Mouse (Mus musculus): ENCODE results near the gene Spats2. TPM values are rescaled to one million over a fixed set of nuclear protein-coding genes. Genes with fewer than 3 reads are reported as not detected.

Gene Spats2
- polyA plus RNA-seq, 1 experiment from 2014 or later: 65.6 TPM

DNA sequence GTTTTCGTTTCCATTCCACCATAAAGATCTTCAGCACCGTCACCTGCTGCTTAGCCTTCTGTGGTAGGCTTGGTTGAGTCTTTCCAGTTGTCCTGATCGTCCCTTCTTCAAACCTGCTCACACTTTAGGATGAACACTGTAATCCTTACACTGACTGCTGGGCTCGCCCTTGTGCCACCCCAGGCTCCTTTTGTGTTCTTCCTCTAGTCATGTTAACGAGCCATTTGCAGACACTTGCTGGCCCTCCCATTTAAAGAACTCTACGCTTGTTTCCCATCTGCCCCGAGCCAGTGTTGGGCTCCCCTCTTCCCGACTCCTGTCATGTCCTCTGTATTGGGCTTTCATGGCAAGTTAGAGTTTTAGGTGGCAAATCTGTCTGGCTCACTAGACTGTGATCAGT, 80.2 kb downstream of the Spats2 start:
- H3K9me3 ChIP-seq (ENCODE audit: control insufficient read depth, low read length): no peaks in the 10 kb centered on the region
- no peak overlapping the region for H3K4me2 ChIP-seq
- DNase-seq (ENCODE audit: low spot score, missing footprints) (no peak), ATAC-seq (ENCODE audit: low FRiP score) (no peak)
- H3K4me1 ChIP-seq (ENCODE audit: control insufficient read depth, insufficient read depth, low read length): no peaks in the 10 kb centered on the region
- peaks cover 2% of the 10 kb centered on the region for H3K36me3 ChIP-seq (ENCODE audit: control insufficient read depth, insufficient read depth, low read length)
- H3K9ac ChIP-seq (ENCODE audit: low read length): no peak overlapping the region
- H3K27ac ChIP-seq (ENCODE audit: low read depth, low read length): no peak overlapping the region
- no peak overlapping the region for H3K4me3 ChIP-seq (ENCODE audit: low read depth, low read length)
- WGBS: 81% methylated on average over 8 of the region's 8 CpGs
- no peaks in the 10 kb centered on the region for H3K27me3 ChIP-seq (ENCODE audit: control insufficient read depth, insufficient read depth, low read length)

DNA sequence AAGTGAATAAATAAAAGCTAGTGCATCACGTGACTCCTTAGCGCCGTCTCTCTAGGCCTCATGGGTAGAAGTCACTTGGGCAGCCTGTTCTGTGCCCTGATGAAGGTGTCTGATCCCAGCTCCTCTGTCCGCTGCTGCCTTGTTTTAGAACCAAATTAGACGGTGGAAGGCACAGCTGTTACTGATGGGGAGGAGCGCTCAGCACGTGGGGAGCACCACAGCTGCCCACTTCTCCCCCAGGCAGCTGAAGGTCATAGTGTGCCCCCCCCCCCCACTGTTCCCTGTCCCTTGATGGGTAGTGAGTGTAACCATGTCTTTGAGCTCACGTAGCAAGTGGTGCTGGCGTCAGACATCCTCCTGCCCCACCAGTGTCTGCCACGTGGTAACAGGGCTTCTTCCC, 87.5 kb downstream of the Spats2 start:
- ATAC-seq (ENCODE audit: low FRiP score) (no peak), DNase-seq (ENCODE audit: low spot score, missing footprints) (no peak)
- H3K36me3 ChIP-seq (ENCODE audit: control insufficient read depth, insufficient read depth, low read length): peaks cover 2% of the 10 kb centered on the region; the same call in 1 of the 2 replicates
- no peaks in the 10 kb centered on the region for H3K27me3 ChIP-seq (ENCODE audit: control insufficient read depth, insufficient read depth, low read length)
- H3K4me1 ChIP-seq (ENCODE audit: control insufficient read depth, insufficient read depth, low read length): no peaks in the 10 kb centered on the region
- H3K4me2 ChIP-seq: no peak overlapping the region
- no peak overlapping the region for H3K27ac ChIP-seq (ENCODE audit: low read depth, low read length)
- WGBS: 90% methylated on average over 10 of the region's 10 CpGs
- H3K9me3 ChIP-seq (ENCODE audit: control insufficient read depth, low read length): no peaks in the 10 kb centered on the region
- no peak overlapping the region for H3K4me3 ChIP-seq (ENCODE audit: low read depth, low read length)
- H3K9ac ChIP-seq (ENCODE audit: low read length): no peak overlapping the region

DNA sequence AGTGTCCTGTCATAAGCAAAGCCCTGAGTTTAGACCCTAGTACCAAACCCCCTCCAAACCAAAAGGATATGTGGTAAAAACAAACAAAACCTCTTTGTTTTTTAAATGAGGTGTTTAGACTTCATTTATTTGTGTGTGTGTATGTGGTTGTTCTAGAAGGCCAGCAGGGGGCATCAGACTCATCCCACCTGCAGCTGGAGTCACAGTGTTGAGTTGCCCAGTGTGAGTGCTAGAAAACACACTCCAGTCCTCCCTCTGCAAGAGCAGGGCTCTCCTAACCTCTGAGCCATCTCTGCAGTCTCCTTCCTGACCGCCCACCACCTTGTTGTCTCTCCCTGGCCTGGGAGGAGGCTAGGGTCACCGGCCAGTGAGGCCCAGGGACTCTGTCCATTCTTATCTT, 89.2 kb downstream of the Spats2 start:
- H3K4me2 ChIP-seq: no peak overlapping the region
- WGBS: 82% methylated on average over 2 of the region's 2 CpGs
- DNase-seq (ENCODE audit: low spot score, missing footprints) (no peak), ATAC-seq (ENCODE audit: low FRiP score) (no peak)
- H3K9ac ChIP-seq (ENCODE audit: low read length): no peak overlapping the region
- H3K4me1 ChIP-seq (ENCODE audit: control insufficient read depth, insufficient read depth, low read length): no peaks in the 10 kb centered on the region
- no peaks in the 10 kb centered on the region for H3K9me3 ChIP-seq (ENCODE audit: control insufficient read depth, low read length)
- H3K36me3 ChIP-seq (ENCODE audit: control insufficient read depth, insufficient read depth, low read length): peaks cover 2% of the 10 kb centered on the region; the same call in 1 of the 2 replicates
- peaks cover 2% of the 10 kb centered on the region; the same call in 1 of the 2 replicates for H3K27me3 ChIP-seq (ENCODE audit: control insufficient read depth, insufficient read depth, low read length)
- no peak overlapping the region for H3K4me3 ChIP-seq (ENCODE audit: low read depth, low read length)
- H3K27ac ChIP-seq (ENCODE audit: low read depth, low read length): no peak overlapping the region

DNA sequence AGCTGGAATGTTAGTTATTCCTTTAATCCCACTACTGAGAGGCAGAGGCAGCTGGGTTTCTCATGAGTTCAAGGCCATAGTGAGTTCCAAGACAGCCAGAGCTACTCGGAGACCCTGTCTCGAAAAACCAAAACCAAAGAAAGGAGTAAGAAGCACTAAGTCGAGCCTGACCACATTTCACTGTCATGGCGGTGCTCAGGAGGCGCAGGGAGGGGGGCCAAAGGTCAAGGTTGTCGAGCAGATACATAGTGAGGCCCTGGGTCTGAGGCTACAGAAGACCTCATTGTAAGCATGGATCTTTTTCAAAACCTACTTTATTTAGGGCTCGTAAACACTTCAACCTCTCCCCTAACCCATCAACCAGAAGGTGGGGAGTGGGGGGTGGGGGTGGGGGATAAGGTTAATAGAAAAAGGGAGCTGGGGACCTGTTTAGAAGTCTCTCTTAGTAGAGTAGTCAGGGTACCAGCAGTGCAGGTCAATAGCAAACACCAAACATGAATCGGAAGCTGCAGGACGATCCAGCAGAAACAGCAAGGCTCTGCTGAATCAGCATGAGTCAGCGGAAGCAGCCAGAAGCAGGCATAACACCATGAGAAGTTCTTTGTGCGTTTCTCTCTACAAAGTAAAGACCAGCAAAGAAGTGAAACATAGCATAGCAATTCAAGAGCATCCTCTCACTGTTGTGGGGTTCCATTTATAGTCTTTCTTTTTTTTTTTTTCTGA, 90.2 kb downstream of the Spats2 start:
- no peak for ATAC-seq (ENCODE audit: low FRiP score)
- no peak overlapping the region for H3K27ac ChIP-seq (ENCODE audit: low read depth, low read length)
- H3K9ac ChIP-seq (ENCODE audit: low read length): no peak overlapping the region
- H3K4me1 ChIP-seq (ENCODE audit: control insufficient read depth, insufficient read depth, low read length): no peaks in the 10 kb centered on the region
- H3K36me3 ChIP-seq (ENCODE audit: control insufficient read depth, insufficient read depth, low read length): 0 out of 2 replicates have a peak, but pooled peaks cover 2% of the 10 kb centered on the region
- no peak overlapping the region for H3K4me2 ChIP-seq
- DNase-seq (ENCODE audit: low spot score, missing footprints): no peak
- H3K27me3 ChIP-seq (ENCODE audit: control insufficient read depth, insufficient read depth, low read length): peaks cover 2% of the 10 kb centered on the region
- no peaks in the 10 kb centered on the region for H3K9me3 ChIP-seq (ENCODE audit: control insufficient read depth, low read length)
- WGBS: 85% methylated on average over 11 of the region's 11 CpGs
- no peak overlapping the region for H3K4me3 ChIP-seq (ENCODE audit: low read depth, low read length)

DNA sequence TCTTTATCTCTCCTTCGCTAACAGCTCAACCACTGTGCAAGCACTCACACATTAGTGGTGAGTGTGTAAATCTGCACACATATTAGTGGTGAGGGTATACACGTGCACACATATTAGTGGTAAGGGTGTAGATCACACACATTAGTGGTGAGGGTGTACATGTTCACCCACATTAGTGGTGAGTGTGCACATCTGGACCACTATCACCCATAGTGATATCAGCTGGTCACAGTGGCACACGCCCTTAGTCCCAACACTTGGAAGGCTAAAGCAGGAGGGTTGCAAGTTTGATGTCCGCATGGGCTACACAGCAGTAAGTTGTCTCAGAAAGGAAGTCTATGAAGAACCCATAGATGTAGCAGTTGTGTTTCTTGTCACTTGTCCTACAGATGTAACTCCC, 91.9 kb downstream of the Spats2 start:
- no peak overlapping the region for H3K9ac ChIP-seq (ENCODE audit: low read length)
- H3K27ac ChIP-seq (ENCODE audit: low read depth, low read length): no peak overlapping the region
- WGBS: 91% methylated on average over 4 of the region's 4 CpGs
- no peak overlapping the region for H3K4me3 ChIP-seq (ENCODE audit: low read depth, low read length)
- no peaks in the 10 kb centered on the region for H3K36me3 ChIP-seq (ENCODE audit: control insufficient read depth, insufficient read depth, low read length)
- H3K4me1 ChIP-seq (ENCODE audit: control insufficient read depth, insufficient read depth, low read length): no peaks in the 10 kb centered on the region; the same call in 1 of the 2 replicates
- peaks cover 19% of the 10 kb centered on the region for H3K27me3 ChIP-seq (ENCODE audit: control insufficient read depth, insufficient read depth, low read length)
- DNase-seq (ENCODE audit: low spot score, missing footprints) (no peak), ATAC-seq (ENCODE audit: low FRiP score) (no peak)
- no peaks in the 10 kb centered on the region for H3K9me3 ChIP-seq (ENCODE audit: control insufficient read depth, low read length)
- H3K4me2 ChIP-seq: no peak overlapping the region

DNA sequence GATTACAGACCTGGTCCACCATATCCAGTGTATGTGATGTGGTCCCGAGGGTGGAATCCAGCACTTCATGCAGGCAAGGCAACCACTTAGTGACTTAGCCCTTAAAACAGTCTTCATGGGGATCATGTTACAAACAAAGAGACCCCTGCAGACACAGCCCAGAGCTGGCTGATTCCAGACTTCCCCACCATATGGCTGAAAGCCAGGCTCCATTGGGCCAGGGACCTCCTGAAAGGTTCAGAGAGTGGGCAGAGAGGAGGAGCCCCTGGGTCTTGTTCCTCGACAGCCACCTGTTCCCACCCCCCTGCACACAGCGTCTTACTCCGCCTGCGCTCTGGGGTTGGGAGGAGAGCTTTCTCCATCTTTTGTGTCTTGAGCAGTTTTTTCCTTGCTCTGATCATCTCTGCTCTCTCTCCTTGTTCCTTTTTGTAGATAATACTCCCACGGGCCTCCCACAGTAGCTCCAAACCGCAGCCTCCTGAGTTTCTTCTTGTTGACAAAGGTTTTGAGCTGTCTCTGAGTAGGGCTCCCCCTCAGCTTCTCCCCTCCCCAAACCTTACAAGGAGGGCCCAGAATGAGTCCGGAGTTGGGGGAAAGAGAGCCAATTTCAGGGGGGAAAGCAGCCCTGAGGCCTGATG, 95.7 kb downstream of the Spats2 start:
- H3K4me3 ChIP-seq (ENCODE audit: low read depth, low read length): no peak overlapping the region
- peaks cover 22% of the 10 kb centered on the region for H3K4me1 ChIP-seq (ENCODE audit: control insufficient read depth, insufficient read depth, low read length)
- ATAC-seq (ENCODE audit: low FRiP score) (no peak), DNase-seq (ENCODE audit: low spot score, missing footprints) (peak; percentile 88)
- 8% methylated on average over 8 of the region's 8 CpGs for whole genome bisulfite sequencing
- no peak overlapping the region for H3K27ac ChIP-seq (ENCODE audit: low read depth, low read length)
- no peaks in the 10 kb centered on the region for H3K9me3 ChIP-seq (ENCODE audit: control insufficient read depth, low read length)
- no peaks in the 10 kb centered on the region for H3K36me3 ChIP-seq (ENCODE audit: control insufficient read depth, insufficient read depth, low read length)
- peaks cover 57% of the 10 kb centered on the region for H3K27me3 ChIP-seq (ENCODE audit: control insufficient read depth, insufficient read depth, low read length)
- no peak overlapping the region for H3K4me2 ChIP-seq
- H3K9ac ChIP-seq (ENCODE audit: low read length): no peak overlapping the region

DNA sequence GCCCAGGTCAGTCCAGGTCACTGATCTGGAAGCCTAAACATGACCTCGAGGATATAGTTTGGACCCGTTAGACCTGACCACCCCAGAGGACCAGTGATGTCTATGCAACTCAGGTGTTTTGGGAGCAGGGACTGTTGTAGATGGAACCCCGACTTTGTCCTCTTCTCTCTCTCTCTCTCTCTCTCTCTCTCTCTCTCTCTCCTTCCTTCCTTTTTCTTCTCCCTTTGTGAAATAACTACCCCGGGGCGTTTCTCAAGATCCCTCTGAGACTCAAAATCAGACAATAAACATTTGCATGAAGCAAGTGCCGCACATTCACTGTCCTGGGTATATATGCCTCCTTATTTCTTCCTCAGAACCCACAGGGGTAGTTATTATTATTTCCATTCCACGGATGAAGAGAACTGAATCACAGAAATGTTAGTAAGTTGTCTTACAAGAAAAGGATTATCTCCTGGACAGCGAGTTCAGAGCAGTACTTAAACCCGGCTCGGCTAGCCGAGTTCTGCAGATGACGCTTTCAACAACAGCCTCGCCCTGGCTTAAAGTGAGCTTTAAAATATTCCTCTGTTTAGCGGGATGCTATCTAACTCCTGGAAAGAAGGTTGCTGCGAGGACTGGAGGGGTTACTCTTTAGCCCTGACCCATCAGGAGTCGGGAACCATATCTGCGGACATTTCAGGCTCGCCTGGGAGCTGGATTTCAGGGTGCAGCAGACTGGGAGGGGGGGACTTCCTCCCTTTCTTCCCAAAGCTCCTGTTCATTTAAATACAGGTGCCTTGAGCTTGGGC, 97.3 kb downstream of the Spats2 start:
- peaks cover 73% of the 10 kb centered on the region for H3K27me3 ChIP-seq (ENCODE audit: control insufficient read depth, insufficient read depth, low read length)
- no peaks in the 10 kb centered on the region for H3K9me3 ChIP-seq (ENCODE audit: control insufficient read depth, low read length)
- ATAC-seq (ENCODE audit: low FRiP score) (peak; percentile 4; the same call in 1 of the 2 replicates), DNase-seq (ENCODE audit: low spot score, missing footprints) (peak; percentile 93)
- H3K9ac ChIP-seq (ENCODE audit: low read length): no peak overlapping the region; the same call in 1 of the 2 replicates
- peak overlapping the region; percentile 40 for H3K4me2 ChIP-seq
- peak overlapping the region; percentile 28 for H3K4me3 ChIP-seq (ENCODE audit: low read depth, low read length)
- 5% methylated on average over 18 of the region's 18 CpGs for WGBS
- no peak overlapping the region for H3K27ac ChIP-seq (ENCODE audit: low read depth, low read length)
- H3K36me3 ChIP-seq (ENCODE audit: control insufficient read depth, insufficient read depth, low read length): no peaks in the 10 kb centered on the region
- H3K4me1 ChIP-seq (ENCODE audit: control insufficient read depth, insufficient read depth, low read length): peaks cover 22% of the 10 kb centered on the region

DNA sequence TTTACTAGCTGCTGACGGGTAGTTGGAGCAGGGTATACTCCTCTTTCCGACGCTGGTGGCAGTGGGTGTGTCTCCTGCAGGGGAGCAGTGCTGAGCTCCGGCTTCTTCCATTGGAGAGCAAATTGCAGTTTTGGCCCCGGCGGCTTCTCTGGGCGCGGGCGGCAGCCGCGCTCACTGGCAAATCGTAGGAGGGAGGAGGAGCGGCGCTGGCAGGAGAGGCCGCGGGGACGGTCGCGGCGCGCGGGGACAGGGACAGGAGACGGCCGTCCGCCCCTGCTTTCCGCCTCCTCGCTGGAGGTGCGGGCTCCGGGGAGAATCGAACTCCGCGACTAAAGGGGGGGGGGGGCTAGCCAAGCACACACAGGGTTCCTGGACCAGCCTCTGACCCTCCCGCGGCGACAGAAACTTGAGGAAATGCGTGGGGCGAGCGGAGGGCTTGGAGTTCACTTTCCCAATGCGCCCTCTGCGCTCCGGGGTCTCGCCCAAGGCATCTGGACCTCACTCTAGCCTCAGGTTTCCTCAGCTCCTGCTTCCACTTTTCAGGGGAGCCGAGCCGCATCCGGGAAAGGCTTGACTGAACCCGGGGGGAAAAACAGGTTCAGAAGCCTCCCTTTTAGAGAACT, 98.0 kb downstream of the Spats2 start:
- Histone ChIP-seq H3K27ac (ENCODE audit: low read depth, low read length) (no peak overlapping the region), H3K9ac (ENCODE audit: low read length) (peak overlapping the region; percentile 9; the same call in 1 of the 2 replicates), H3K4me1 (ENCODE audit: control insufficient read depth, insufficient read depth, low read length) (peaks cover 22% of the 10 kb centered on the region), H3K4me3 (ENCODE audit: low read depth, low read length) (peak overlapping the region; percentile 28), H3K27me3 (ENCODE audit: control insufficient read depth, insufficient read depth, low read length) (peaks cover 80% of the 10 kb centered on the region), H3K36me3 (ENCODE audit: control insufficient read depth, insufficient read depth, low read length) (no peaks in the 10 kb centered on the region), H3K4me2 (peak overlapping the region; percentile 40), H3K9me3 (ENCODE audit: control insufficient read depth, low read length) (no peaks in the 10 kb centered on the region)
- ATAC-seq (ENCODE audit: low FRiP score) (peak; percentile 31; the same call in 1 of the 2 replicates), DNase-seq (ENCODE audit: low spot score, missing footprints) (peak; percentile 96)
- WGBS: 0% methylated on average over 44 of the region's 46 CpGs

Data from midbrain, embryonic 11.5 days (tissue).